Mouse (Mus musculus) forebrain, embryonic 11.5 days (tissue): ENCODE results near the gene Smchd1. TPM values are rescaled to one million over a fixed set of nuclear protein-coding genes. Genes with fewer than 3 reads are reported as not detected.
A peak's percentile ranks its signal among the peaks of the same experiment; 100 is the strongest.

Source experiments
- ATAC-seq: fragments of 200-750 bp; cut with Nextera tagmentation; replicated peaks from 2 replicates; pipeline ENCODE4 v1.8.0; 2017; ENCODE audit warnings: moderate TSS enrichment; ENCODE audit not compliant: low FRiP score
- DNase-seq: peaks from one replicate; pipeline ENCODE4 v3.0.0-alpha.2; 2017; ENCODE audit warnings: low spot score
- H3K27ac ChIP-seq: fragments of 300-500 bp; sonication (generic); 2 replicates; pipeline ENCODE4 v1.5.1; 2014; ENCODE audit warnings: low read depth, low read length
- H3K27me3 ChIP-seq: fragments of 300-500 bp; sonication (generic); 2 replicates; pipeline ENCODE4 v1.6.1; 2014; ENCODE audit warnings: mild to moderate bottlenecking, low read length, mixed read lengths; ENCODE audit not compliant: control insufficient read depth, insufficient read depth
- H3K36me3 ChIP-seq: fragments of 300-500 bp; sonication (generic); 2 replicates; pipeline ENCODE4 v1.6.1; 2014; ENCODE audit warnings: mild to moderate bottlenecking, low read length, moderate library complexity, mixed read lengths; ENCODE audit not compliant: control insufficient read depth, insufficient read depth
- H3K4me1 ChIP-seq: fragments of 300-500 bp; sonication (generic); replicated peaks from 2 replicates; pipeline ENCODE4 v1.6.1; 2014; ENCODE audit warnings: low read length, mixed read lengths; ENCODE audit not compliant: control insufficient read depth, insufficient read depth
- H3K4me2 ChIP-seq: fragments of 300-500 bp; sonication (generic); 2 replicates; pipeline ENCODE4 v1.6.1; 2014; ENCODE audit warnings: low read depth, mild to moderate bottlenecking, low read length, moderate library complexity, mixed read lengths; ENCODE audit not compliant: severe bottlenecking
- H3K4me3 ChIP-seq: fragments of 300-500 bp; sonication (generic); 2 replicates; pipeline ENCODE4 v1.5.1; 2014; ENCODE audit warnings: low read depth, low read length
- H3K9ac ChIP-seq: fragments of 300-500 bp; sonication (generic); 2 replicates; pipeline ENCODE4 v1.6.1; 2014; ENCODE audit warnings: low read length
- H3K9me3 ChIP-seq: fragments of 300-500 bp; sonication (generic); 2 replicates; pipeline ENCODE4 v1.6.1; 2016; ENCODE audit warnings: low read length, mixed read lengths; ENCODE audit not compliant: control insufficient read depth
- WGBS: fragments of 180-500 bp; shearing (Covaris S2); extraction: QIAGEN DNeasy Blood & Tissue Kit; methylation state at CpG from one replicate; pipeline ENCODE4 v1.1.7; 2014; 5-methylcytosine and 5-hydroxymethylcytosine counted together
- polyA plus RNA-seq: library from polyadenylated mRNA; unstranded; fragments of >200 nt; fragmentation: Nextera tagmentation; extraction: Ambion mirVana; gene quantifications from 2 replicates; pipeline ENCODE4 v1.2.1, GENCODE M21; 2014

The Smchd1 gene
- polyA plus RNA-seq, 1 experiment from 2014 or later, result 92.9 TPM

GRCm38 (mm10) chr17:71310486-71311339 lies 164.4 kb downstream of the Smchd1 start:
- peak; percentile 75 for DNase-seq
- under 1% methylated on average over 67 of the region's 67 CpGs for WGBS

GRCm38 (mm10) chr17:71309711-71310485 lies 165.2 kb downstream of the Smchd1 start:
- H3K27ac ChIP-seq, result no peak overlapping the region

More at GRCm38 (mm10) chr17:71310486-71311339, 164.4 kb downstream of the Smchd1 start:
- Histone ChIP-seq H3K27me3 (no peaks in the 10 kb centered on the region), H3K4me2 (peak overlapping the region; percentile 100), H3K4me3 (peak overlapping the region; percentile 62), H3K36me3 (no peaks in the 10 kb centered on the region), H3K27ac (no peak overlapping the region), H3K9me3 (no peaks in the 10 kb centered on the region), H3K9ac (peak overlapping the region; percentile 68), H3K4me1 (peaks cover 6% of the 10 kb centered on the region; the same call in 1 of the 2 replicates)
- ATAC-seq, result peak; percentile 67

GRCm38 (mm10) chr17:71309141-71309540 lies 166.0 kb downstream of the Smchd1 start:
- Histone ChIP-seq H3K4me3 (no peak overlapping the region; the same call in 1 of the 2 replicates), H3K27me3 (no peaks in the 10 kb centered on the region), H3K36me3 (no peaks in the 10 kb centered on the region), H3K27ac (no peak overlapping the region), H3K9me3 (no peaks in the 10 kb centered on the region), H3K4me1 (peaks cover 6% of the 10 kb centered on the region; the same call in 1 of the 2 replicates), H3K4me2 (peak overlapping the region; percentile 100; the same call in 1 of the 2 replicates), H3K9ac (no peak overlapping the region)
- WGBS, result 12% methylated on average over 14 of the region's 14 CpGs
- ATAC-seq (peak; percentile 58), DNase-seq (no peak)

More at GRCm38 (mm10) chr17:71309711-71310485, 165.2 kb downstream of the Smchd1 start:
- DNase-seq, result peak; percentile 60
- WGBS, result 5% methylated on average over 23 of the region's 23 CpGs
- ATAC-seq, result peak; percentile 26; the same call in 1 of the 2 replicates
- Histone ChIP-seq H3K4me2 (peak overlapping the region; percentile 100), H3K4me1 (peaks cover 6% of the 10 kb centered on the region; the same call in 1 of the 2 replicates), H3K9me3 (no peaks in the 10 kb centered on the region), H3K27me3 (no peaks in the 10 kb centered on the region), H3K9ac (peak overlapping the region; percentile 68), H3K36me3 (no peaks in the 10 kb centered on the region), H3K4me3 (peak overlapping the region; percentile 62)

- no peaks in the 10 kb centered on the region for H3K36me3 ChIP-seq
- no peak overlapping the region for H3K9ac ChIP-seq
- H3K27ac ChIP-seq, result no peak overlapping the region
- WGBS, result 88% methylated on average over 5 of the region's 5 CpGs
- DNase-seq, result no peak
- H3K9me3 ChIP-seq, result no peaks in the 10 kb centered on the region
- peaks cover 6% of the 10 kb centered on the region; the same call in 1 of the 2 replicates for H3K4me1 ChIP-seq
- ATAC-seq, result no peak
- no peaks in the 10 kb centered on the region for H3K27me3 ChIP-seq
- no peak overlapping the region for H3K4me3 ChIP-seq
- H3K4me2 ChIP-seq, result no peak overlapping the region
These were observed 166.8 kb downstream of the Smchd1 start for GRCm38 (mm10) chr17:71308296-71308695.

- Histone ChIP-seq H3K27ac (no peak overlapping the region), H3K36me3 (no peaks in the 10 kb centered on the region), H3K9ac (no peak overlapping the region), H3K27me3 (no peaks in the 10 kb centered on the region), H3K9me3 (no peaks in the 10 kb centered on the region), H3K4me3 (no peak overlapping the region), H3K4me2 (no peak overlapping the region), H3K4me1 (peaks cover 6% of the 10 kb centered on the region; the same call in 1 of the 2 replicates)
- ATAC-seq, result no peak
- no peak for DNase-seq
- WGBS, result 88% methylated on average over 10 of the region's 10 CpGs
These were observed 167.8 kb downstream of the Smchd1 start for GRCm38 (mm10) chr17:71307251-71307790.

GRCm38 (mm10) chr17:71306716-71307115 lies 168.4 kb downstream of the Smchd1 start:
- Histone ChIP-seq H3K4me3 (no peak overlapping the region), H3K9me3 (no peaks in the 10 kb centered on the region), H3K27ac (no peak overlapping the region), H3K4me1 (peaks cover 6% of the 10 kb centered on the region; the same call in 1 of the 2 replicates), H3K27me3 (no peaks in the 10 kb centered on the region), H3K9ac (no peak overlapping the region), H3K36me3 (no peaks in the 10 kb centered on the region), H3K4me2 (no peak overlapping the region)
- no peak for DNase-seq
- no peak for ATAC-seq
- 86% methylated on average over 4 of the region's 4 CpGs for WGBS

GRCm38 (mm10) chr17:71306091-71306490 lies 169.1 kb downstream of the Smchd1 start:
- 85% methylated on average over 6 of the region's 6 CpGs for WGBS
- H3K9me3 ChIP-seq, result no peaks in the 10 kb centered on the region
- no peak overlapping the region for H3K4me2 ChIP-seq
- H3K27me3 ChIP-seq, result no peaks in the 10 kb centered on the region
- no peak overlapping the region for H3K9ac ChIP-seq
- H3K36me3 ChIP-seq, result no peaks in the 10 kb centered on the region
- no peak overlapping the region for H3K27ac ChIP-seq
- no peak for ATAC-seq
- H3K4me3 ChIP-seq, result no peak overlapping the region
- no peak for DNase-seq
- peaks cover 2% of the 10 kb centered on the region; the same call in 1 of the 2 replicates for H3K4me1 ChIP-seq

- Histone ChIP-seq H3K9me3 (no peaks in the 10 kb centered on the region), H3K27me3 (no peaks in the 10 kb centered on the region), H3K4me2 (no peak overlapping the region), H3K4me3 (no peak overlapping the region), H3K36me3 (no peaks in the 10 kb centered on the region), H3K27ac (no peak overlapping the region), H3K4me1 (no peaks in the 10 kb centered on the region), H3K9ac (no peak overlapping the region)
- DNase-seq, result no peak
- ATAC-seq, result no peak
- WGBS, result 77% methylated on average over 6 of the region's 6 CpGs
These were observed 171.7 kb downstream of the Smchd1 start for GRCm38 (mm10) chr17:71303444-71303843.
